8 mouse cellular contexts compared by ENCODE assay signal in the genomic region with DNA sequence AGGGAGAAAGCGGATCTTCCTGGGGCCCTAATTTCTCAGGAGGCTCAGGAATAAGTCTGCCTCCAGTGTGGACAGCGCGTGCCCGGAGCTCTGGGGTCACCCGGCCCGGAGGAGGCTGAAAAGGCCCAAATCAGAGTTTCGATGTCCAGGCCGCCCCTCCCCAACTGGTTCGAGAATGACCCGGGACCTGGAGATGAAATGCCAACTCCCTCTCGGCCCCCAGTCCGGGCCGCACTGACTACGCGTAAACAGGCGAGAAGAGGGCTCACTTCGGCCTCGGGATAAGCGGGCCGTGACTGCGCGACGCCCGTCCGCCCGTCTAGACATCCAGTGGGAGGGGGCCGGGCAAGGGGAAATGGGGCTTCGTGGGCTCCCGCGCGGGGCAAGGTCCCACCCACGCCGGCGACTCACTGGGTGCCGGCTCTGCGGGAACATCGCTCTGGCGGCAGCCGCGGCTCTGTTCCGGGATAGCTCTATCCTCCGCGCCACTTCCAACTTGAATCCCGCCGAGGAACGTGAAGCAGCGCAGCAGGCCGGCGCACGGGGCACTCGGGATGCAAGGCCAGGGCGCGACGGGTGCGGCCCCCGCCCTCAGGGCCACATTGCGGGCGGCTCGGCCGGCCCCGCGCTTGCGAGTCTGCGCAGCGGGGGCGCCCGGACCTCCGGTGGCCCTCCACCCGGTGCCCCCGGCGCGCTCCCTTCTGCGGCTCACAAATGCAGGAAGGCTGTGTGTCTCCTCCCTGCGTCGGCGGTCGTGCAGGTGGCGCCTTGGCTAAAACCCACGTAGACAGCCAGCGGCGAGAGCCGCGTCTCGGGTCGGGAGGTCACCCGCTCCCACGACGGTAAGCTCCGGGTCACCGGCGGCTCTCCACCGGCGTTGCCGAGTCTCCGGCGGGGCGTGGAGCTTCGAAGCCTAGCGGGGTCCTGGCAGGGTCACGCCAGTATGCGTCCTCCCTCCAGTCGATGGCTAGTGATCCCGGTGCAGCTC. TPM values are rescaled to one million over a fixed set of nuclear protein-coding genes. Genes with fewer than 3 reads are reported as not detected.
DNase-seq lines count a peak whose midpoint lies in the region; ATAC-seq and TF ChIP-seq lines count a peak whose summit lies in the region.

No protein-coding gene starts in this region.

- H3K4me2 ChIP-seq in embryonic facial prominence, embryonic 15.5 days (replicated peaks) = peak overlapping the region; percentile 76
- H3K4me2 ChIP-seq in heart, postnatal 0 days (ENCODE audit: low read depth, low read length) = peak overlapping the region; percentile 91

- no peak for TF ChIP-seq EP300 in heart, postnatal 0 days (IDR thresholded peaks at IDR 0.05; ENCODE audit: low read depth)

- no peaks in the 10 kb centered on the region for H3K9me3 ChIP-seq in embryonic facial prominence, embryonic 15.5 days (replicated peaks)
- no peaks in the 10 kb centered on the region for H3K9me3 ChIP-seq in heart, postnatal 0 days (replicated peaks; ENCODE audit: control insufficient read depth, low read length)

- H3K4me1 ChIP-seq in embryonic facial prominence, embryonic 15.5 days = peaks cover 38% of the 10 kb centered on the region
- H3K4me1 ChIP-seq in heart, postnatal 0 days (ENCODE audit: control insufficient read depth, insufficient read depth) = peaks cover 8% of the 10 kb centered on the region; the same call in 1 of the 2 replicates
- peaks cover 16% of the 10 kb centered on the region for H3K4me1 ChIP-seq in lung, adult 2 months (ENCODE audit: control insufficient read depth, insufficient read depth, low read length)

- WGBS in embryonic facial prominence, embryonic 15.5 days = under 1% methylated on average over 103 of the region's 103 CpGs
- WGBS in heart, postnatal 0 days = under 1% methylated on average over 99 of the region's 103 CpGs
- under 1% methylated on average over 103 of the region's 103 CpGs for WGBS in lung, adult 2 months

- peak overlapping the region; percentile 81 for H3K4me3 ChIP-seq in embryonic facial prominence, embryonic 15.5 days (replicated peaks)
- peak overlapping the region; percentile 69 for H3K4me3 ChIP-seq in heart, postnatal 0 days (ENCODE audit: low read depth, low read length)
- peak overlapping the region; percentile 86 for H3K4me3 ChIP-seq in lung, adult 2 months (replicated peaks; ENCODE audit: extremely low read depth, low read depth, low read length)

- TF ChIP-seq POLR2A in lung, adult 2 months (IDR thresholded peaks at IDR 0.05; ENCODE audit: borderline replicate concordance, extremely low read depth, low read depth, low read length) = no peak

- H3K36me3 ChIP-seq in embryonic facial prominence, embryonic 15.5 days = no peaks in the 10 kb centered on the region
- H3K36me3 ChIP-seq in heart, postnatal 0 days (replicated peaks; ENCODE audit: control insufficient read depth, insufficient read depth, low read length) = no peaks in the 10 kb centered on the region

- TF ChIP-seq CTCF in heart, postnatal 0 days (IDR thresholded peaks at IDR 0.05; ENCODE audit: low read depth) = no peak
- TF ChIP-seq CTCF in lung, adult 2 months (IDR thresholded peaks at IDR 0.05; ENCODE audit: insufficient read depth, low read length) = no peak

- peak; percentile 45 to 56 for DNase-seq in spleen, adult 18-20 months
- DNase-seq in spleen, adult 12 weeks (ENCODE audit: low spot score) = no peak
- DNase-seq in heart, postnatal 0 days (ENCODE audit: low spot score) = no peak
- peak; percentile 66 to 79 for DNase-seq in kidney, postnatal 4 days
- DNase-seq in lung, adult 2 months = peak; percentile 70
- DNase-seq in ovary, postnatal 14 days (ENCODE audit: low spot score) = peak; percentile 20
- DNase-seq in thymus, postnatal 4 days = peak; percentile 69

- no peak for ATAC-seq in embryonic facial prominence, embryonic 15.5 days (ENCODE audit: insufficient number of reproducible peaks, low FRiP score, low TSS enrichment, low read depth)
- no peak for ATAC-seq in heart, postnatal 0 days (ENCODE audit: insufficient read depth, low read depth)

- H3K27ac ChIP-seq in embryonic facial prominence, embryonic 15.5 days (replicated peaks) = peak overlapping the region; percentile 96
- peak overlapping the region; percentile 87 for H3K27ac ChIP-seq in heart, postnatal 0 days (ENCODE audit: low read depth)

- H3K9ac ChIP-seq in embryonic facial prominence, embryonic 15.5 days = peak overlapping the region; percentile 83
- peak overlapping the region; percentile 61 for H3K9ac ChIP-seq in heart, postnatal 0 days (replicated peaks; ENCODE audit: low read depth, low read length)

- H3K27me3 ChIP-seq in embryonic facial prominence, embryonic 15.5 days = no peaks in the 10 kb centered on the region
- peaks cover 75% of the 10 kb centered on the region for H3K27me3 ChIP-seq in heart, postnatal 0 days (ENCODE audit: control insufficient read depth, insufficient read depth, low read length)

RNA-seq across cellular contexts. Expression of a gene that starts 0.9 kb away (rescaled TPM):
- 25.8 and 28.9 TPM in 2 replicates for polyA plus RNA-seq in embryonic facial prominence, embryonic 15.5 days (2015; fragmentation: Nextera tagmentation; extraction: Ambion mirVana)
- total RNA-seq in heart, postnatal 0 days (2014; rRNA removed; ENCODE audit: low replicate concordance) = 22.4 and 54.5 TPM in 2 replicates
- polyA plus RNA-seq in heart, postnatal 0 days (2015; fragmentation: Nextera tagmentation; extraction: Ambion mirVana) = 3.0 and 4.6 TPM in 2 replicates
- 36.2 and 53.1 TPM in 2 replicates for polyA plus RNA-seq in lung, adult 2 months (2012; rRNA removed)

Comparison
In these comparisons a context has a peak if more than half of its experiments do, and no peak if none do; other contexts are left out.
1. DNase-seq: peak in spleen, adult 18-20 months (2 of 2), kidney, postnatal 4 days (2 of 2), lung, adult 2 months (single experiment), ovary, postnatal 14 days (single experiment) and thymus, postnatal 4 days (single experiment); none in spleen, adult 12 weeks (single experiment) and heart, postnatal 0 days (single experiment).
2. Peak in every context shown above with its lines, with median percentiles within 50 percentile points of each other: H3K4me3 ChIP-seq.